Mouse (Mus musculus) ES-Bruce4 (cell line): ENCODE measurements around the gene Adprhl1. TPM values are rescaled to one million over a fixed set of nuclear protein-coding genes. Genes with fewer than 3 reads are reported as not detected.

ENCODE experiments used
- H3K27ac ChIP-seq: 2 replicates; pipeline ENCODE4 v1.5.1; 2012; ENCODE audit warnings: low read length, inconsistent platforms; ENCODE audit not compliant: insufficient read depth
- H3K27me3 ChIP-seq: 2 replicates; pipeline ENCODE4 v1.6.1; 2012; ENCODE audit warnings: mild to moderate bottlenecking, low read length, inconsistent platforms; ENCODE audit not compliant: control insufficient read depth, poor library complexity, insufficient read depth, severe bottlenecking
- H3K36me3 ChIP-seq: 2 replicates; pipeline ENCODE4 v1.6.1; 2012; ENCODE audit warnings: inconsistent platforms, mild to moderate bottlenecking, low read length, moderate library complexity; ENCODE audit not compliant: control insufficient read depth, poor library complexity, insufficient read depth, severe bottlenecking
- H3K4me1 ChIP-seq: one replicate; pipeline ENCODE4 v1.8.1; 2011; ENCODE audit warnings: low read length; ENCODE audit not compliant: control insufficient read depth, insufficient read depth
- H3K4me3 ChIP-seq: 2 replicates; pipeline ENCODE4 v1.5.1; 2011; ENCODE audit warnings: low read depth, mild to moderate bottlenecking, low read length
- H3K9ac ChIP-seq: 2 replicates; pipeline ENCODE4 v1.6.1; 2012; ENCODE audit warnings: low read depth, mild to moderate bottlenecking, inconsistent platforms; ENCODE audit not compliant: poor library complexity, severe bottlenecking
- H3K9me3 ChIP-seq: replicated peaks from 2 replicates; pipeline ENCODE4 v1.6.1; 2012; ENCODE audit warnings: mild to moderate bottlenecking, low read length, inconsistent platforms; ENCODE audit not compliant: control insufficient read depth, poor library complexity, insufficient read depth, severe bottlenecking
- CTCF ChIP-seq: IDR thresholded peaks from one replicate; pipeline ENCODE4 v1.8.1; 2011; ENCODE audit warnings: low read depth, low read length
- EP300 ChIP-seq: IDR thresholded peaks from 2 replicates; pipeline ENCODE4 v1.6.1; 2011; ENCODE audit warnings: low read depth, low read length; ENCODE audit not compliant: insufficient read depth
- POLR2A ChIP-seq: IDR thresholded peaks from one replicate; pipeline ENCODE4 v1.8.1; 2011; ENCODE audit warnings: low read length; ENCODE audit not compliant: insufficient read depth
- polyA plus RNA-seq: library from polyadenylated mRNA; stranded (reverse); fragments of >200 nt; gene quantifications from 2 replicates; pipeline ENCODE4 v1.2.4, GENCODE M21; 2011; ENCODE audit warnings: low read depth; ENCODE audit not compliant: missing spikeins, insufficient read depth, insufficient read length

Gene Adprhl1
- polyA plus RNA-seq, 1 experiment: not detected

DNA sequence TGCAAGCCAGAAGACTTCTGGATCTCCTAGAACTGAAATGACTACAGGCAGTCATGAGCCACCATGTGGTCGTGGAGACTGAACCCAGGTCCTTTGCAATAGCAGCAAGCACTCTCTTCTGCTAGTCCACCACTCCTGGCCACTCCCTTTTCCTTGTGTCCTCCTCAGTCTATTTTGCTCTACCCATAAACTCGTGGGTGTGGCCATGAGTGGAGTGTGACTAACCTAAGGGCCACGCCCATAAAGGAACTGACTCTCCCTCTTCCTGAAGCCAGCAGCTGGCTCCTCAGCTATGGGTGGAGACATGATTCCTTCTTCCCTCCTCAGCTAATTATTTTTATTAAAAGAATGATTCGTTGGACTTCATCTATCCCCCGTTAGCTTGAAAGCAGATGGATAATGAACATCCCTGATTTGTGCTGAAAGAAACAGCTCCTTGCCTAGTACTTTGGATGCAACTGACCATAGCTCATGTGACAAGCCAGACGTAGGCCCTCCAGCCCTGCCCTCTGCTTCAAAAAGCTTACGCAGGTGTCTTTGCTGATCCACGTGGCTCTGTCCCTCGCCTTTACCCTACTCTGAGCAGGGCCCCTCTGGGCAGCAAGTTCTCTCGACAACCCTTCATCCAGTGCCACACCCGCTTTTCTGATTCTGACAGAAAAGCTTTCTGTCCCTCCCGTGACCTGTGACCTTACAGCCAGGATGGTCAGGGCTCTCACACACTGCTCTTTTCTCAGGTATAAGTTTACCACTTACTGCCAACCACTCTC, 49.4 kb downstream of the Adprhl1 start:
- H3K9me3 ChIP-seq: peaks cover 5% of the 10 kb centered on the region; the same call in 1 of the 2 replicates
- H3K27me3 ChIP-seq: no peaks in the 10 kb centered on the region
- TF ChIP-seq POLR2A: no peak
- peak; percentile 41; the same call in 1 of the 2 replicates for TF ChIP-seq EP300
- H3K36me3 ChIP-seq: no peaks in the 10 kb centered on the region
- H3K9ac ChIP-seq: peak overlapping the region; percentile 9
- peaks cover 15% of the 10 kb centered on the region for H3K4me1 ChIP-seq
- peak overlapping the region; percentile 81 for H3K27ac ChIP-seq
- no peak overlapping the region for H3K4me3 ChIP-seq

GRCm38 (mm10) chr8:13203472-13203871, 50.5 kb downstream of the Adprhl1 start:
- H3K9me3 ChIP-seq: peaks cover 5% of the 10 kb centered on the region; the same call in 1 of the 2 replicates
- no peak for TF ChIP-seq CTCF
- no peak for TF ChIP-seq EP300
- no peak for TF ChIP-seq POLR2A
- peaks cover 2% of the 10 kb centered on the region for H3K36me3 ChIP-seq
- no peak overlapping the region for H3K9ac ChIP-seq
- no peak overlapping the region for H3K27ac ChIP-seq
- H3K4me3 ChIP-seq: no peak overlapping the region
- H3K27me3 ChIP-seq: no peaks in the 10 kb centered on the region
- peaks cover 14% of the 10 kb centered on the region for H3K4me1 ChIP-seq

DNA sequence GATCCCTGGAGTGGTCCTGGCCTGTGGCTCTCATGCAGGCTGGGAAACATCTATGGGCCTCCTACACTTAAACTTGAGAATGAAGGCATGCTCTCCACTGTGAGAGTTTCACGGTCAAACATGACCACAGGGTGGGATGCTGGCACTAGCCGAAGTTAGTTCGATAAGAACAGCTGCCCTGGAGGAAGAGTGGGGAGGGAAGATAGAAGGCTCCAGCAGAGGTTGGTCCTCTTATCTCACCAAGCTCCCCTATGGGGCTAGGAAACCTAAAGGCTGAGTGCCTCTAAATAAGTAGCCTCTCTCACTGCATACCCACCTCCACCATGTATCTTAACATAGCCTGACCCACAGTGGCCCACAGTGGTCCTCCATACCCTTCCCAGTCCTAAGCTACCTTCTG, 51.2 kb downstream of the Adprhl1 start:
- no peaks in the 10 kb centered on the region for H3K27me3 ChIP-seq
- peaks cover 9% of the 10 kb centered on the region for H3K36me3 ChIP-seq

DNA sequence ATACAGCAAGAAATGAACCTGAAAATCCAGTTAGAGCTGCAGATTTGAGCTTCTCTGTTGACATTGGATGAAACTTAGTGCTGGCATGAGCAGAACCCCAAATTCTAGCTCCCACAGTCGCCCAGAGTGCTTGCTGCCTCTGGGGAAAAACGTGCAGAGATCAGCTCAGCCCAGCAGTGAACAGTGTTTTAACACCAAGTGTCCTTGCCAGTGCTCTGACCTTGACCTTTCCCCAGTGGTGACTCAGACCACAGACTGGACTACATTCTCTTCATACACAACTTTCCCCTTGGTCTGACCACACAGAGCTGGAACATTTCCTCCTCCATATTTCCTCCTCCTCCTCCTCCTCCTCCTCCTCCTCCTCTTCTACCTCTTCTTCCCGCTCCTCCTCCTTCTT, 51.9 kb downstream of the Adprhl1 start:
- peak; percentile 78 for TF ChIP-seq EP300
- no peak for TF ChIP-seq CTCF
- peaks cover 5% of the 10 kb centered on the region; the same call in 1 of the 2 replicates for H3K9me3 ChIP-seq
- H3K4me3 ChIP-seq: peak overlapping the region; percentile 26; the same call in 1 of the 2 replicates
- H3K4me1 ChIP-seq: peaks cover 11% of the 10 kb centered on the region
- peak overlapping the region; percentile 90; the same call in 1 of the 2 replicates for H3K9ac ChIP-seq
- no peaks in the 10 kb centered on the region for H3K27me3 ChIP-seq
- H3K27ac ChIP-seq: peak overlapping the region; percentile 34; the same call in 1 of the 2 replicates
- H3K36me3 ChIP-seq: peaks cover 13% of the 10 kb centered on the region

More for the DNA sequence above, 51.2 kb downstream of the Adprhl1 start:
- Histone ChIP-seq H3K9me3 (peaks cover 5% of the 10 kb centered on the region; the same call in 1 of the 2 replicates), H3K4me3 (no peak overlapping the region), H3K4me1 (peaks cover 12% of the 10 kb centered on the region), H3K9ac (no peak overlapping the region), H3K27ac (no peak overlapping the region)
- TF ChIP-seq EP300: no peak
- no peak for TF ChIP-seq CTCF
- TF ChIP-seq POLR2A: no peak

- no peak overlapping the region for H3K27ac ChIP-seq
- peaks cover 18% of the 10 kb centered on the region for H3K36me3 ChIP-seq
- peak overlapping the region; percentile 90 for H3K9ac ChIP-seq
Observed at GRCm38 (mm10) chr8:13201013-13201334, 53.0 kb downstream of the Adprhl1 start.

GRCm38 (mm10) chr8:13200301-13201012, 53.5 kb downstream of the Adprhl1 start, which contains the start of gene Grtp1:
Gene Grtp1 (minus strand): TSS chr8:13200620.
- no peak within 1 kb of the TSS for H3K27ac ChIP-seq
- TF ChIP-seq CTCF: no peak
- TF ChIP-seq POLR2A: peak; percentile 21
- H3K27me3 ChIP-seq: no peaks in the 10 kb centered on the region
- peaks cover 18% of the 10 kb centered on the region for H3K36me3 ChIP-seq
- H3K9me3 ChIP-seq: peaks cover 5% of the 10 kb centered on the region; the same call in 1 of the 2 replicates
- H3K4me1 ChIP-seq: peaks cover 12% of the 10 kb centered on the region
- H3K4me3 ChIP-seq: peak within 1 kb of the TSS; percentile 79
- H3K9ac ChIP-seq: peak within 1 kb of the TSS; percentile 90

More at GRCm38 (mm10) chr8:13201013-13201334, 53.0 kb downstream of the Adprhl1 start:
- TF ChIP-seq CTCF: no peak
- TF ChIP-seq EP300: no peak
- no peak for TF ChIP-seq POLR2A
- Histone ChIP-seq H3K27me3 (no peaks in the 10 kb centered on the region), H3K9me3 (peaks cover 5% of the 10 kb centered on the region; the same call in 1 of the 2 replicates), H3K4me1 (peaks cover 12% of the 10 kb centered on the region), H3K4me3 (peak overlapping the region; percentile 73)
